Mouse (Mus musculus) cerebellum, adult 11 months (tissue): ENCODE measurements around the gene Aff4.
"Not testable (repeated sequence)": the region's sequence is repeated elsewhere in the genome, so short reads cannot be mapped to it uniquely, and the experiment has no call there.

Experiments used
- DNase-seq: peaks from one replicate; pipeline ENCODE4 v3.0.0; 2022

The Aff4 gene

GRCm38 (mm10) chr11:53341019-53341418 lies 9.6 kb upstream of the Aff4 start:
- not testable (repeated sequence) for DNase-seq

GRCm38 (mm10) chr11:53342711-53343110 lies 7.9 kb upstream of the Aff4 start:
- no peak for DNase-seq

- DNase-seq, result no peak
Observed at GRCm38 (mm10) chr11:53345328-53345727, 5.3 kb upstream of the Aff4 start.

- DNase-seq, result no peak
Observed at GRCm38 (mm10) chr11:53345738-53346137, 4.9 kb upstream of the Aff4 start.

- DNase-seq, result peak; percentile 31
Observed at GRCm38 (mm10) chr11:53351224-53351942, 750 bp downstream of the Aff4 start.

- DNase-seq, result no peak
Observed at GRCm38 (mm10) chr11:53351943-53352590, 1.4 kb downstream of the Aff4 start.

GRCm38 (mm10) chr11:53358504-53359155 lies 8.0 kb downstream of the Aff4 start:
- no peak for DNase-seq

GRCm38 (mm10) chr11:53367032-53367431 lies 16.4 kb downstream of the Aff4 start:
- DNase-seq, result no peak

GRCm38 (mm10) chr11:53378918-53379317 lies 28.3 kb downstream of the Aff4 start:
- DNase-seq, result no peak

GRCm38 (mm10) chr11:53383758-53384428 lies 33.3 kb downstream of the Aff4 start:
- no peak for DNase-seq

- no peak for DNase-seq
Observed at GRCm38 (mm10) chr11:53393856-53394255, 43.2 kb downstream of the Aff4 start.

GRCm38 (mm10) chr11:53403638-53404037 lies 53.0 kb downstream of the Aff4 start:
- no peak for DNase-seq

- no peak for DNase-seq
Observed at GRCm38 (mm10) chr11:53411738-53412137, 61.1 kb downstream of the Aff4 start.

- no peak for DNase-seq
Observed at GRCm38 (mm10) chr11:53413871-53414270, 63.2 kb downstream of the Aff4 start.

GRCm38 (mm10) chr11:53418048-53418447 lies 67.4 kb downstream of the Aff4 start:
- no peak for DNase-seq

- no peak for DNase-seq
Observed at GRCm38 (mm10) chr11:53423036-53423435, 72.4 kb downstream of the Aff4 start, which contains the start of gene Leap2. Leap2 (minus strand) TSS chr11:53423170.

GRCm38 (mm10) chr11:53424826-53425225 lies 74.2 kb downstream of the Aff4 start:
- no peak for DNase-seq

- DNase-seq, result no peak
Observed at GRCm38 (mm10) chr11:53425251-53425650, 74.6 kb downstream of the Aff4 start.

GRCm38 (mm10) chr11:53425711-53426255 lies 75.2 kb downstream of the Aff4 start:
- DNase-seq, result no peak

- not testable (repeated sequence) for DNase-seq
Observed at GRCm38 (mm10) chr11:53426914-53427313, 76.3 kb downstream of the Aff4 start.

GRCm38 (mm10) chr11:53427993-53428715 lies 77.5 kb downstream of the Aff4 start:
- no peak for DNase-seq

- DNase-seq, result no peak
Observed at GRCm38 (mm10) chr11:53428716-53429057, 78.1 kb downstream of the Aff4 start.
